Mouse (Mus musculus) heart, postnatal 0 days (tissue): ENCODE measurements around the gene 2310022B05Rik.

ENCODE experiments used
- CTCF ChIP-seq: IDR thresholded peaks from 2 replicates; pipeline ENCODE4 v1.5.1; 2016; ENCODE audit warnings: antibody characterized with exemption, control low read depth, low read depth
- EP300 ChIP-seq: IDR thresholded peaks from 2 replicates; pipeline ENCODE4 v1.6.1; 2016; ENCODE audit warnings: antibody characterized with exemption, low read depth

DNA sequence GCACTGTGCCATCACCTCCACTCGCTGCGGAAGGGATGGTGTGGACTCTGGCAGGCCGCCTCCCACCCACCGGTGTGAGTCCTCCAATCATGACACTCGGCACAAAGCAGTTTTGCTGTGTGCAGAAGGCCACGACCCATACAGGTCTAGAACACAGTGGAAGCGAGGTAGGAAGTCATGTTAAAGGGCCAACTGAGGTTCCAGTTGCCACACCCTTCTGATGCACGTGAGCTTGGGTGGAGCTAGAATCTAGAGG is 28.0 kb downstream of the 2310022B05Rik start:
- no peak for TF ChIP-seq CTCF
- no peak for TF ChIP-seq EP300
